Mouse (Mus musculus): Measurements from ENCODE around the gene Smg1. TPM values are rescaled to one million over a fixed set of nuclear protein-coding genes. Genes with fewer than 3 reads are reported as not detected.

Gene Smg1
- polyA plus RNA-seq, 1 experiment from 2014 or later, result 30.3 TPM

- DNase-seq (ENCODE audit: low spot score) (no peak), ATAC-seq (ENCODE audit: low FRiP score) (no peak)
- no peak overlapping the region for H3K9ac ChIP-seq (ENCODE audit: low read depth, low read length)
- no peak overlapping the region for H3K4me3 ChIP-seq (ENCODE audit: low read depth, low read length)
- H3K9me3 ChIP-seq (ENCODE audit: control insufficient read depth, low read length), result no peaks in the 10 kb centered on the region
- H3K36me3 ChIP-seq (ENCODE audit: control insufficient read depth, insufficient read depth, low read length), result no peaks in the 10 kb centered on the region
- no peaks in the 10 kb centered on the region; the same call in 1 of the 2 replicates for H3K4me1 ChIP-seq (replicated peaks; ENCODE audit: control insufficient read depth, insufficient read depth, low read length)
- no peak overlapping the region for H3K27ac ChIP-seq (ENCODE audit: low read depth, low read length)
- WGBS, result 73% methylated on average over 3 of the region's 3 CpGs
- no peaks in the 10 kb centered on the region for H3K27me3 ChIP-seq (ENCODE audit: control insufficient read depth, insufficient read depth, low read length)
- no peak overlapping the region for H3K4me2 ChIP-seq (replicated peaks; ENCODE audit: low read depth, low read length)
Measured at GRCm38 (mm10) chr7:118252979-118253378, 9.5 kb upstream of the Smg1 start.

DNA sequence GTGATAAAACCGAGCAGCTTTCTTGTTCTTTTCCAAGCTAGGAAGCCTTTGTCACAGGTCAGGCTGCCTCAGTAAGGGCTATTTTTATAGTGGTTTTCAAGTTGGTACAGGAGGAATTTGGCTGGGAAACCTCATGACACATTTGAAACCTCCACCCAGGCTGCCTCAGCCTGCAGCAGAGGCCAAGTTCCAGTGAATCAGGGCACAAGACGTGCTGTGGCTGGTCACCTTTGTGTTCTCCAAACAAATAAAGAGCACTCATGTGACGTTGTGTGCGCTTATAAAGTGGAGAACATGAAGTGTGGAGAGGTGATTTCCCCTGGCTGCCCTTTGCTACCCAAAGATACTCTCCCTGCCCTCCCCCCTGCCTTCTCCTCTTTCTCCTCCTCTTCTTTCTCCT, 8.9 kb upstream of the Smg1 start:
- H3K9me3 ChIP-seq (ENCODE audit: control insufficient read depth, low read length), result no peaks in the 10 kb centered on the region
- WGBS, result 41% methylated on average over 4 of the region's 4 CpGs
- DNase-seq (ENCODE audit: low spot score) (no peak), ATAC-seq (ENCODE audit: low FRiP score) (no peak)
- no peak overlapping the region for H3K9ac ChIP-seq (ENCODE audit: low read depth, low read length)
- H3K27ac ChIP-seq (ENCODE audit: low read depth, low read length), result no peak overlapping the region
- no peaks in the 10 kb centered on the region for H3K36me3 ChIP-seq (ENCODE audit: control insufficient read depth, insufficient read depth, low read length)
- no peak overlapping the region for H3K4me3 ChIP-seq (ENCODE audit: low read depth, low read length)
- no peaks in the 10 kb centered on the region; the same call in 1 of the 2 replicates for H3K4me1 ChIP-seq (replicated peaks; ENCODE audit: control insufficient read depth, insufficient read depth, low read length)
- no peaks in the 10 kb centered on the region for H3K27me3 ChIP-seq (ENCODE audit: control insufficient read depth, insufficient read depth, low read length)
- no peak overlapping the region for H3K4me2 ChIP-seq (replicated peaks; ENCODE audit: low read depth, low read length)

DNA sequence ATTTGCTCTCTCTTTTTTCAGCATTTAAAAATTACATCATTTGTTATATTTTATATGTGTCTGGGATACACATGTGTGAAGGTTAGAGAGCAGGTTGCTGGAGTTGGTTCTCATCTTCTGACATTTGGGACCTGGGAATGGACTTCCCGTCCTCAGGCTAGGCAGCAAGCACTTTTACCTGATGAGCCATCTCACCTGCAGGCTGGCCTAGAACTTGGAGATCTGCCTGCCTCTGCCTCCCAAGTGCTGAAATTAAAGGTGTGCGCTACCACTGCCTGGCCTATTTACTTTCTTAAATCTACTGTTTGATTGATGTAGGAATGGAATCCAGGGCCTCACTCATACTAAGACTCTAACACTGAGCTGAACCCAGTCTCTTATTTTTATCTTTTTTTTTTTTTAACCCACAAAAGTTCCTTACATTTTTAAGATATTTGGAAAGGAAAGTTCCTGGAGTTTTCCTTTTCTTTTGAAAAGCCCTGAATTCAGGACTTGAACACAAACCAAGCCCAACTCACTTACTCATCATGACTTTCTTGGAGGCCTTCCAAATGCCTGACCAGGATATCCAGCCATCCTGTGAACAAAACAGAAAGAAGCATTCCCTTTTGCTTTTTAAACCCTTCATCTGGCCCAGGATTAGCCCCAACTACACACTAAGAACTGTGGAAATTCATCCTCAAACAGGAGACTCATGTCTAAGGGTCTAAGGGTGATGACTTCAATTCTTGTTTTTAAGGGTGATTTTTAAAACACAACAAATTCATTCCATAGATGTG, 8.1 kb upstream of the Smg1 start:
- H3K4me2 ChIP-seq (replicated peaks; ENCODE audit: low read depth, low read length), result no peak overlapping the region
- DNase-seq (ENCODE audit: low spot score), result no peak
- no peak overlapping the region for H3K9ac ChIP-seq (ENCODE audit: low read depth, low read length)
- no peak for ATAC-seq (ENCODE audit: low FRiP score)
- no peaks in the 10 kb centered on the region for H3K9me3 ChIP-seq (ENCODE audit: control insufficient read depth, low read length)
- H3K27ac ChIP-seq (ENCODE audit: low read depth, low read length), result no peak overlapping the region
- no peaks in the 10 kb centered on the region for H3K36me3 ChIP-seq (ENCODE audit: control insufficient read depth, insufficient read depth, low read length)
- H3K4me3 ChIP-seq (ENCODE audit: low read depth, low read length), result no peak overlapping the region
- WGBS, result 98% methylated on average over 2 of the region's 2 CpGs
- H3K4me1 ChIP-seq (replicated peaks; ENCODE audit: control insufficient read depth, insufficient read depth, low read length), result no peaks in the 10 kb centered on the region; the same call in 1 of the 2 replicates
- H3K27me3 ChIP-seq (ENCODE audit: control insufficient read depth, insufficient read depth, low read length), result no peaks in the 10 kb centered on the region

DNA sequence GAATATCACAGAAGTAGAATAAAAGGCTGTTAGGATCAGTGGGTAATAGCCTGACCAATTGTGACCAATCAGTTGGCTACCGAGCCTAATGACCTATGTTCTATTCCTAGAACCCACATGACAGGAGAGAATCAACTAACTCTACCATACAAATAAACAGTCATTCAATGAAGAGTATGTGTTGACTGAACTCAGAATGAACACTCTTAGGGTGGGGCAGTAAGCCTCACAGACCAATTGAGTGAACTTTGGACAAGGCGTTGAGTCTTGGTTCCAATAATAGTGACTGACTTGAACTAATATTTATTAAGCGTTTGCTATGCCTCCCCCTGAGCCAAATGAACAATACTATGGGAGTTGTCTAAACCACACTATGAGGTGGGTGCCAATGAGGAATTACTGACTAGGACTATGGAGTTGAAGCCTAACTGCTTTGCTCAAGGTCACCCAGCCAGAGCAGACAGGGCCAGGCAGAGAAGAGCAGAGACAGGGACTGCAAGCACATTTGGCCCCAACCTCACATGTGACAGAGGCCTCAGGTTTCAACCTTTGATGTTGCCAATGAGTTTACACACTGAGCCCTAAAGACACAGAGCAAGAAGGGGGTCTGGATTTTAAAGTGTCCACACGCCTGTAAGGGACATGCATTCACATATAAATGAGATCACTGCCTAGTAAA, 7.2 kb upstream of the Smg1 start:
- WGBS, result 88% methylated on average over 4 of the region's 4 CpGs
- Histone ChIP-seq H3K27ac (ENCODE audit: low read depth, low read length) (no peak overlapping the region), H3K36me3 (ENCODE audit: control insufficient read depth, insufficient read depth, low read length) (no peaks in the 10 kb centered on the region), H3K4me2 (replicated peaks; ENCODE audit: low read depth, low read length) (no peak overlapping the region), H3K9me3 (ENCODE audit: control insufficient read depth, low read length) (no peaks in the 10 kb centered on the region), H3K4me3 (ENCODE audit: low read depth, low read length) (no peak overlapping the region), H3K27me3 (ENCODE audit: control insufficient read depth, insufficient read depth, low read length) (no peaks in the 10 kb centered on the region), H3K4me1 (replicated peaks; ENCODE audit: control insufficient read depth, insufficient read depth, low read length) (no peaks in the 10 kb centered on the region; the same call in 1 of the 2 replicates), H3K9ac (ENCODE audit: low read depth, low read length) (no peak overlapping the region)
- ATAC-seq (ENCODE audit: low FRiP score) (no peak), DNase-seq (ENCODE audit: low spot score) (no peak)

GRCm38 (mm10) chr7:118249563-118249962, 6.1 kb upstream of the Smg1 start:
- no peaks in the 10 kb centered on the region for H3K9me3 ChIP-seq (ENCODE audit: control insufficient read depth, low read length)

DNA sequence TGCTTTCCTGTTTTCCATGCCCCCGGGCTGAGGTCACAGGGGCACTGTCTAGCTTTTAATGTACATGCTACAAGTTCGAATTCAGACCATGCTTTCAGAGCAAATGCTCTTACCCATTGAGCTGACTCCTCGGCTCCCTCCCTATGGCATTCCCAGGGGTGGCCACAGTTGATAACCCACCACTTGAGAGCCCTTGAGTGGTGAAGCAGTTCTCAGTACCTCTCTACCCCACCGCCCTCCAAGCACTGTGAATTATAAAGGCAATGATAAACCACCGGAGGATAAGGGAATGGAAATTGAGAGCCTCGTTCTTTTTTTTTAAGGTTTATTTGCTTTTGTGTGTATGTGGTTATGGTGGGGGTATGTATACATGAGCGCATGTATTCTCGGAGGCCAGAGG, 4.6 kb upstream of the Smg1 start:
- ATAC-seq (ENCODE audit: low FRiP score), result no peak
- no peaks in the 10 kb centered on the region for H3K27me3 ChIP-seq (ENCODE audit: control insufficient read depth, insufficient read depth, low read length)
- no peak for DNase-seq (ENCODE audit: low spot score)
- no peaks in the 10 kb centered on the region for H3K36me3 ChIP-seq (ENCODE audit: control insufficient read depth, insufficient read depth, low read length)
- WGBS, result 83% methylated on average over 8 of the region's 8 CpGs
- H3K27ac ChIP-seq (ENCODE audit: low read depth, low read length), result no peak overlapping the region
- no peak overlapping the region for H3K4me3 ChIP-seq (ENCODE audit: low read depth, low read length)
- no peak overlapping the region for H3K4me2 ChIP-seq (replicated peaks; ENCODE audit: low read depth, low read length)
- no peaks in the 10 kb centered on the region for H3K4me1 ChIP-seq (replicated peaks; ENCODE audit: control insufficient read depth, insufficient read depth, low read length)
- no peaks in the 10 kb centered on the region for H3K9me3 ChIP-seq (ENCODE audit: control insufficient read depth, low read length)
- no peak overlapping the region for H3K9ac ChIP-seq (ENCODE audit: low read depth, low read length)

More at GRCm38 (mm10) chr7:118249563-118249962, 6.1 kb upstream of the Smg1 start:
- no peak overlapping the region for H3K4me2 ChIP-seq (replicated peaks; ENCODE audit: low read depth, low read length)
- no peaks in the 10 kb centered on the region for H3K27me3 ChIP-seq (ENCODE audit: control insufficient read depth, insufficient read depth, low read length)
- no peaks in the 10 kb centered on the region; the same call in 1 of the 2 replicates for H3K4me1 ChIP-seq (replicated peaks; ENCODE audit: control insufficient read depth, insufficient read depth, low read length)
- no peaks in the 10 kb centered on the region for H3K36me3 ChIP-seq (ENCODE audit: control insufficient read depth, insufficient read depth, low read length)
- H3K9ac ChIP-seq (ENCODE audit: low read depth, low read length), result no peak overlapping the region
- ATAC-seq (ENCODE audit: low FRiP score) (no peak), DNase-seq (ENCODE audit: low spot score) (no peak)
- WGBS, result 87% methylated on average over 2 of the region's 2 CpGs
- no peak overlapping the region for H3K4me3 ChIP-seq (ENCODE audit: low read depth, low read length)
- H3K27ac ChIP-seq (ENCODE audit: low read depth, low read length), result no peak overlapping the region

GRCm38 (mm10) chr7:118245260-118245659, 1.8 kb upstream of the Smg1 start:
- WGBS, result 95% methylated on average over 3 of the region's 3 CpGs
- no peak for ATAC-seq (ENCODE audit: low FRiP score)
- H3K4me1 ChIP-seq (replicated peaks; ENCODE audit: control insufficient read depth, insufficient read depth, low read length), result no peaks in the 10 kb centered on the region

DNA sequence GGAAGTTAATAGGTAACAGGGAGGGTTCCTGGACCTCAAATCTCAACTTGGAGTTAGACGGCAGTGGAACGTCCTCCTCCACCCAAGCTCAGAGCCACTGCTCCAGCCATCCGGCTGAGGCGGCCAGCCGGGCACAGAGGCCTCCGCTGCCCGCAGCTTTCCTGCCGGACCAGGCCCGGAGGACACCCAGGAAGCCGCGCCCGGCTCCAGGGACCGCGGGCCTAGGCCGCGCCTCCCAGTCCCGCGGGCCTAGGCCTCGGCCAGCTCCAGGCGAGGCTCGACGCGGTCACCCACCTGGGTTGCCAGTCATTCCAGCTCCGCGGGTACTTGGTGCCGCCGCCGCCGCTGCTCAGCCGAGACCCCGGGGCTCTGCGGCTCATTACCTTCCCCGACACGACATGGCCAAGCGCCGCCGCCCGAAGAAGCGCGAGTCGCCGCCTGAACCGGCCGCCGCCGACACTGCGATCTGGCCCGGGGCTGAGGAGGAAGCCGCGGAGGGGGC, 508 bp downstream of the Smg1 start:
- ATAC-seq (ENCODE audit: low FRiP score) (peak; percentile 60), DNase-seq (ENCODE audit: low spot score) (peak; percentile 70)
- H3K4me3 ChIP-seq (ENCODE audit: low read depth, low read length), result peak overlapping the region; percentile 88
- peak overlapping the region; percentile 81 for H3K4me2 ChIP-seq (replicated peaks; ENCODE audit: low read depth, low read length)
- H3K27ac ChIP-seq (ENCODE audit: low read depth, low read length), result peak overlapping the region; percentile 85
- H3K9me3 ChIP-seq (ENCODE audit: control insufficient read depth, low read length), result no peaks in the 10 kb centered on the region
- no peaks in the 10 kb centered on the region for H3K27me3 ChIP-seq (ENCODE audit: control insufficient read depth, insufficient read depth, low read length)
- no peaks in the 10 kb centered on the region for H3K36me3 ChIP-seq (ENCODE audit: control insufficient read depth, insufficient read depth, low read length)
- H3K9ac ChIP-seq (ENCODE audit: low read depth, low read length), result peak overlapping the region; percentile 93
- WGBS, result 0% methylated on average over 38 of the region's 50 CpGs
- H3K4me1 ChIP-seq (replicated peaks; ENCODE audit: control insufficient read depth, insufficient read depth, low read length), result no peaks in the 10 kb centered on the region

More at GRCm38 (mm10) chr7:118245260-118245659, 1.8 kb upstream of the Smg1 start:
- no peak overlapping the region for H3K27ac ChIP-seq (ENCODE audit: low read depth, low read length)
- no peak overlapping the region for H3K9ac ChIP-seq (ENCODE audit: low read depth, low read length)
- no peak for DNase-seq (ENCODE audit: low spot score)
- H3K4me3 ChIP-seq (ENCODE audit: low read depth, low read length), result no peak overlapping the region
- no peaks in the 10 kb centered on the region for H3K27me3 ChIP-seq (ENCODE audit: control insufficient read depth, insufficient read depth, low read length)
- no peaks in the 10 kb centered on the region for H3K36me3 ChIP-seq (ENCODE audit: control insufficient read depth, insufficient read depth, low read length)
- no peaks in the 10 kb centered on the region for H3K9me3 ChIP-seq (ENCODE audit: control insufficient read depth, low read length)
- H3K4me2 ChIP-seq (replicated peaks; ENCODE audit: low read depth, low read length), result no peak overlapping the region
